ENCODE assay signal across 9 mouse cellular contexts in genomic region chr14:30671095-30671985, GRCm38 (mm10). TPM values are rescaled to one million over a fixed set of nuclear protein-coding genes. Genes with fewer than 3 reads are reported as not detected.
DNase-seq lines count a peak whose midpoint lies in the region; ATAC-seq and TF ChIP-seq lines count a peak whose summit lies in the region.
"Had no signal": no experiment of that assay in that cellular context is flagged by ENCODE, and none has a peak within 500 bp of the region (broad histone marks: within the 10 kb centered on the region; RNA-seq: fewer than 3 reads in every experiment).

No protein-coding gene starts in this region.

- no peak for TF ChIP-seq POLR2A in bone marrow macrophage, adult 2 months (IDR thresholded peaks at IDR 0.05; ENCODE audit: borderline replicate concordance, low read depth, low read length)
- no peak for TF ChIP-seq POLR2A in kidney, adult 2 months (IDR thresholded peaks at IDR 0.05; ENCODE audit: low read depth, low read length)

- in situ Hi-C loops in ES-E14 (cut with MboI; ENCODE audit: low sequenced_read_pairs in 2 of 2, unreplicated experiment in 2 of 2), result no loop called here

- peak; percentile 41 to 49 for DNase-seq in left cerebral cortex, adult 2 months (ENCODE audit: extremely low spot score in 1 of 2, low spot score in 2 of 2)
- DNase-seq in left cerebral cortex, postnatal 10 days (ENCODE audit: extremely low spot score in 1 of 2, low spot score in 2 of 2), result no peak
- no peak for DNase-seq in ES-E14 (ENCODE audit: low read depth, low spot score)
- DNase-seq in T-cell, adult 2 months (ENCODE audit: low spot score), result no peak
- DNase-seq in kidney, adult 2 months, result no peak
- DNase-seq in ovary, adult 18-20 months (ENCODE audit: low spot score), result no peak

- no peak overlapping the region for H3K9ac ChIP-seq in ES-E14 (ENCODE audit: insufficient read depth, low read depth, low read length, poor library complexity, severe bottlenecking)
- H3K9ac ChIP-seq in liver, embryonic 16.5 days (ENCODE audit: low read depth, low read length), result no peak overlapping the region
- H3K9ac ChIP-seq: heart, embryonic 15.5 days had no signal

- H3K4me1 ChIP-seq in ES-E14 (ENCODE audit: control insufficient read depth in 2 of 2, insufficient read depth in 2 of 2, low read length in 2 of 2, poor library complexity in 1 of 2), result peaks cover 0 to 3% of the 10 kb centered on the region in 2 experiments; a peak in 1 of 4 replicates
- H3K4me1 ChIP-seq in bone marrow macrophage, adult 2 months (ENCODE audit: control insufficient read depth, insufficient read depth, low read length), result peaks cover 24% of the 10 kb centered on the region
- peaks cover 5% of the 10 kb centered on the region; the same call in 1 of the 2 replicates for H3K4me1 ChIP-seq in liver, embryonic 16.5 days (ENCODE audit: control insufficient read depth, low read depth, low read length)
- no peaks in the 10 kb centered on the region for H3K4me1 ChIP-seq in kidney, adult 2 months (ENCODE audit: control insufficient read depth, insufficient read depth, low read length)

- no peaks in the 10 kb centered on the region for H3K9me3 ChIP-seq in ES-E14 (ENCODE audit: control insufficient read depth, insufficient read depth, low read depth, low read length)
- H3K9me3 ChIP-seq in liver, embryonic 16.5 days (replicated peaks; ENCODE audit: control insufficient read depth, low read length), result no peaks in the 10 kb centered on the region
- H3K9me3 ChIP-seq: heart, embryonic 15.5 days had no signal

- peak overlapping the region; percentile 76 for H3K27ac ChIP-seq in left cerebral cortex, adult 2 months
- H3K27ac ChIP-seq in ES-E14 (ENCODE audit: insufficient read depth, low read depth, low read length, poor library complexity, severe bottlenecking), result no peak overlapping the region
- peak overlapping the region; percentile 51 for H3K27ac ChIP-seq in bone marrow macrophage, adult 2 months (ENCODE audit: insufficient read depth, low read depth, low read length)
- 0 out of 2 replicates have a peak overlapping the region, but pooled peaks have one; percentile 7 for H3K27ac ChIP-seq in liver, embryonic 16.5 days (ENCODE audit: low read length)
- H3K27ac ChIP-seq in kidney, adult 2 months (ENCODE audit: insufficient read depth, low read depth, low read length), result no peak overlapping the region
- H3K27ac ChIP-seq: heart, embryonic 15.5 days had no signal

- no peak overlapping the region for H3K4me2 ChIP-seq in liver, embryonic 16.5 days (ENCODE audit: low read depth, low read length)
- H3K4me2 ChIP-seq: heart, embryonic 15.5 days had no signal

- H3K4me3 ChIP-seq in left cerebral cortex, adult 2 months, result no peak overlapping the region
- no peak overlapping the region for H3K4me3 ChIP-seq in ES-E14 (ENCODE audit: insufficient read depth in 1 of 2, low read depth in 1 of 2, low read length in 2 of 2, poor library complexity in 1 of 2, severe bottlenecking in 1 of 2)
- H3K4me3 ChIP-seq in bone marrow macrophage, adult 2 months (ENCODE audit: insufficient read depth, low read length), result peak overlapping the region; percentile 15
- H3K4me3 ChIP-seq in liver, embryonic 16.5 days (ENCODE audit: low read depth, low read length), result no peak overlapping the region
- no peak overlapping the region for H3K4me3 ChIP-seq in kidney, adult 2 months (ENCODE audit: insufficient read depth, low read depth, low read length)
- H3K4me3 ChIP-seq: heart, embryonic 15.5 days had no signal

- peaks cover 20% of the 10 kb centered on the region; the same call in 1 of the 2 replicates for H3K36me3 ChIP-seq in ES-E14 (ENCODE audit: control insufficient read depth, insufficient read depth, low read length, poor library complexity, severe bottlenecking)
- H3K36me3 ChIP-seq in liver, embryonic 16.5 days (ENCODE audit: control insufficient read depth, insufficient read depth), result 0 out of 2 replicates have a peak, but pooled peaks cover 5% of the 10 kb centered on the region
- H3K36me3 ChIP-seq in kidney, adult 2 months (ENCODE audit: control insufficient read depth, insufficient read depth, low read length), result peaks cover 3% of the 10 kb centered on the region

- intact Hi-C loops in left cerebral cortex, adult 2 months (cut with DNase I), result no loop called here
- intact Hi-C loops in left cerebral cortex, postnatal 10 days (cut with DNase I), result no loop called here

- no peaks in the 10 kb centered on the region for H3K27me3 ChIP-seq in liver, embryonic 16.5 days (ENCODE audit: control insufficient read depth, insufficient read depth, low read depth, low read length)
- no peaks in the 10 kb centered on the region for H3K27me3 ChIP-seq in kidney, adult 2 months (replicated peaks; ENCODE audit: control insufficient read depth, insufficient read depth, low read length)
- H3K27me3 ChIP-seq: heart, embryonic 15.5 days had no signal

- 61% methylated on average over 15 of the region's 15 CpGs for WGBS in liver, embryonic 16.5 days (ENCODE audit: insufficient replicate concordance)
- WGBS in kidney, adult 2 months, result 67% methylated on average over 15 of the region's 15 CpGs

- TF ChIP-seq CTCF in left cerebral cortex, adult 2 months (IDR thresholded peaks at IDR 0.05), result no peak
- no peak for TF ChIP-seq CTCF in bone marrow macrophage, adult 2 months (IDR thresholded peaks at IDR 0.05; ENCODE audit: low read depth, low read length)
- no peak for TF ChIP-seq CTCF in kidney, adult 2 months (conservative IDR thresholded peaks at IDR 0.05; ENCODE audit: insufficient read depth, insufficient read length, low read depth, low read length)

- ATAC-seq in liver, embryonic 16.5 days (ENCODE audit: low read depth), result 0 out of 2 replicates have a peak, but pooled peaks have one; percentile 19

TF ChIP-seq in ES-E14, 5 proteins besides CTCF, POLR2A, EP300 and RAD21:
- TF ChIP-seq MAFK (IDR thresholded peaks at IDR 0.05; ENCODE audit: insufficient read depth, low read depth, low read length), result peak; percentile 58
- TF ChIP-seq ZNF384 (IDR thresholded peaks at IDR 0.05; ENCODE audit: low read depth, low read length), result no peak

RNA-seq across cellular contexts. Expression of gene Rft1, which starts 17.2 kb away (rescaled TPM):
- 10 to 100 TPM; 11.3 to 12.3 TPM for total RNA-seq in left cerebral cortex, adult 2 months (2021)
- 10 to 100 TPM; 11.0 to 12.0 TPM for total RNA-seq in left cerebral cortex, postnatal 10 days (2021)
- total RNA-seq in ES-E14 (2012; rRNA removed), result 15.7 and 22.4 TPM in 2 replicates
- polyA plus RNA-seq in bone marrow macrophage, adult 2 months (2012; ENCODE audit: insufficient read depth, insufficient read length, missing spikeins), result 18.4 and 20.5 TPM in 2 replicates
- polyA plus RNA-seq in liver, embryonic 16.5 days (2015; fragmentation: Nextera tagmentation; extraction: Ambion mirVana), result 3.9 and 4.1 TPM in 2 replicates
- polyA plus RNA-seq in kidney, adult 2 months (2012; rRNA removed), result 17.6 and 18.8 TPM in 2 replicates

RNA-seq across cellular contexts. Expression of gene Sfmbt1, which starts 43.3 kb away (rescaled TPM):
- 10 to 100 TPM; 38.4 to 38.8 TPM for total RNA-seq in left cerebral cortex, adult 2 months (2021)
- 10 to 100 TPM; 26.7 TPM for total RNA-seq in left cerebral cortex, postnatal 10 days (2021)
- total RNA-seq in ES-E14 (2012; rRNA removed), result 5.6 and 7.0 TPM in 2 replicates
- polyA plus RNA-seq in bone marrow macrophage, adult 2 months (2012; ENCODE audit: insufficient read depth, insufficient read length, missing spikeins), result 22.7 and 26.8 TPM in 2 replicates
- 11.0 and 12.0 TPM in 2 replicates for polyA plus RNA-seq in liver, embryonic 16.5 days (2015; fragmentation: Nextera tagmentation; extraction: Ambion mirVana)
- polyA plus RNA-seq in kidney, adult 2 months (2012; rRNA removed), result 2.2 and 3.3 TPM in 2 replicates

RNA-seq across cellular contexts. Expression of gene Prkcd, which starts 45.3 kb away (rescaled TPM):
- total RNA-seq in left cerebral cortex, adult 2 months (2021), result 10 to 100 TPM; 10.5 to 16.1 TPM
- total RNA-seq in left cerebral cortex, postnatal 10 days (2021), result 10 to 100 TPM; 17.1 to 19.4 TPM
- total RNA-seq in ES-E14 (2012; rRNA removed), result 43.8 and 60.3 TPM in 2 replicates
- 404 TPM in 2 replicates for polyA plus RNA-seq in bone marrow macrophage, adult 2 months (2012; ENCODE audit: insufficient read depth, insufficient read length, missing spikeins)
- 16.3 and 16.4 TPM in 2 replicates for polyA plus RNA-seq in liver, embryonic 16.5 days (2015; fragmentation: Nextera tagmentation; extraction: Ambion mirVana)
- 80.6 and 96.2 TPM in 2 replicates for polyA plus RNA-seq in kidney, adult 2 months (2012; rRNA removed)

Comparison
In these comparisons a context has a peak if more than half of its experiments do, and no peak if none do; other contexts are left out.
1. DNase-seq: peak in left cerebral cortex, adult 2 months (2 of 2); none in left cerebral cortex, postnatal 10 days (0 of 2), ES-E14 (single experiment), T-cell, adult 2 months (single experiment), kidney, adult 2 months (single experiment) and ovary, adult 18-20 months (single experiment).
2. H3K27ac ChIP-seq: peak in left cerebral cortex, adult 2 months (single experiment), bone marrow macrophage, adult 2 months (single experiment) and liver, embryonic 16.5 days (single experiment); none in ES-E14 (single experiment) and kidney, adult 2 months (single experiment).